Mouse (Mus musculus): ENCODE data around the gene Actn4. TPM values are rescaled to one million over a fixed set of nuclear protein-coding genes. Genes with fewer than 3 reads are reported as not detected.
"Not testable (repeated sequence)": the region's sequence is repeated elsewhere in the genome, so short reads cannot be mapped to it uniquely, and the experiment has no call there.

The Actn4 gene
- polyA plus RNA-seq, 1 experiment from 2014 or later: 260 TPM

- Histone ChIP-seq H3K4me2 (ENCODE audit: low read depth, low read length) (no peak overlapping the region), H3K4me3 (ENCODE audit: low read length) (no peak overlapping the region), H3K36me3 (ENCODE audit: control insufficient read depth, insufficient read depth) (peaks cover 33% of the 10 kb centered on the region), H3K27me3 (ENCODE audit: control insufficient read depth, insufficient read depth, low read length) (no peaks in the 10 kb centered on the region), H3K4me1 (ENCODE audit: control insufficient read depth, insufficient read depth, low read length) (peaks cover 17% of the 10 kb centered on the region), H3K27ac (ENCODE audit: low read length) (peak overlapping the region; percentile 89), H3K9me3 (replicated peaks; ENCODE audit: control insufficient read depth, low read length) (no peaks in the 10 kb centered on the region), H3K9ac (ENCODE audit: low read length) (0 out of 2 replicates have a peak overlapping the region, but pooled peaks have one; percentile 6)
- WGBS: 59% methylated on average over 8 of the region's 8 CpGs
- ATAC-seq (replicated peaks; ENCODE audit: extremely low read depth, insufficient read depth, low FRiP score): no peak
Measured at GRCm38 (mm10) chr7:28972542-28972985, 10.4 kb upstream of the Actn4 start.

GRCm38 (mm10) chr7:28971770-28972269 is 9.7 kb upstream of the Actn4 start:
- H3K4me1 ChIP-seq (ENCODE audit: control insufficient read depth, insufficient read depth, low read length): peaks cover 17% of the 10 kb centered on the region
- no peak overlapping the region for H3K4me3 ChIP-seq (ENCODE audit: low read length)
- H3K9me3 ChIP-seq (replicated peaks; ENCODE audit: control insufficient read depth, low read length): no peaks in the 10 kb centered on the region
- H3K9ac ChIP-seq (ENCODE audit: low read length): peak overlapping the region; percentile 43; the same call in 1 of the 2 replicates
- WGBS: 22% methylated on average over 6 of the region's 6 CpGs
- peak; percentile 73 for ATAC-seq (replicated peaks; ENCODE audit: extremely low read depth, insufficient read depth, low FRiP score)
- H3K4me2 ChIP-seq (ENCODE audit: low read depth, low read length): 0 out of 2 replicates have a peak overlapping the region, but pooled peaks have one; percentile 4
- peak overlapping the region; percentile 89 for H3K27ac ChIP-seq (ENCODE audit: low read length)
- peaks cover 25% of the 10 kb centered on the region for H3K36me3 ChIP-seq (ENCODE audit: control insufficient read depth, insufficient read depth)
- H3K27me3 ChIP-seq (ENCODE audit: control insufficient read depth, insufficient read depth, low read length): no peaks in the 10 kb centered on the region

GRCm38 (mm10) chr7:28971029-28971428 is 8.9 kb upstream of the Actn4 start:
- peaks cover 19% of the 10 kb centered on the region for H3K36me3 ChIP-seq (ENCODE audit: control insufficient read depth, insufficient read depth)
- ATAC-seq (replicated peaks; ENCODE audit: extremely low read depth, insufficient read depth, low FRiP score): no peak
- H3K4me1 ChIP-seq (ENCODE audit: control insufficient read depth, insufficient read depth, low read length): peaks cover 17% of the 10 kb centered on the region
- H3K27ac ChIP-seq (ENCODE audit: low read length): peak overlapping the region; percentile 89
- H3K4me3 ChIP-seq (ENCODE audit: low read length): no peak overlapping the region
- no peak overlapping the region for H3K4me2 ChIP-seq (ENCODE audit: low read depth, low read length)
- H3K27me3 ChIP-seq (ENCODE audit: control insufficient read depth, insufficient read depth, low read length): no peaks in the 10 kb centered on the region
- 0 out of 2 replicates have a peak overlapping the region, but pooled peaks have one; percentile 6 for H3K9ac ChIP-seq (ENCODE audit: low read length)
- WGBS: 84% methylated on average over 7 of the region's 7 CpGs
- H3K9me3 ChIP-seq (replicated peaks; ENCODE audit: control insufficient read depth, low read length): no peaks in the 10 kb centered on the region

- no peak overlapping the region for H3K4me3 ChIP-seq (ENCODE audit: low read length)
Measured at GRCm38 (mm10) chr7:28969672-28970394, 7.7 kb upstream of the Actn4 start.

GRCm38 (mm10) chr7:28969271-28969670 is 7.1 kb upstream of the Actn4 start:
- Histone ChIP-seq H3K27ac (ENCODE audit: low read length) (no peak overlapping the region), H3K36me3 (ENCODE audit: control insufficient read depth, insufficient read depth) (peaks cover 15% of the 10 kb centered on the region), H3K27me3 (ENCODE audit: control insufficient read depth, insufficient read depth, low read length) (no peaks in the 10 kb centered on the region), H3K4me3 (ENCODE audit: low read length) (no peak overlapping the region), H3K4me2 (ENCODE audit: low read depth, low read length) (no peak overlapping the region), H3K4me1 (ENCODE audit: control insufficient read depth, insufficient read depth, low read length) (peaks cover 17% of the 10 kb centered on the region), H3K9me3 (replicated peaks; ENCODE audit: control insufficient read depth, low read length) (no peaks in the 10 kb centered on the region), H3K9ac (ENCODE audit: low read length) (no peak overlapping the region)
- ATAC-seq (replicated peaks; ENCODE audit: extremely low read depth, insufficient read depth, low FRiP score): no peak
- WGBS: 73% methylated on average over 1 of the region's 1 CpGs

More at GRCm38 (mm10) chr7:28969672-28970394, 7.7 kb upstream of the Actn4 start:
- no peaks in the 10 kb centered on the region for H3K9me3 ChIP-seq (replicated peaks; ENCODE audit: control insufficient read depth, low read length)
- peaks cover 17% of the 10 kb centered on the region for H3K4me1 ChIP-seq (ENCODE audit: control insufficient read depth, insufficient read depth, low read length)
- no peak overlapping the region for H3K9ac ChIP-seq (ENCODE audit: low read length)
- H3K27me3 ChIP-seq (ENCODE audit: control insufficient read depth, insufficient read depth, low read length): no peaks in the 10 kb centered on the region
- no peak for ATAC-seq (replicated peaks; ENCODE audit: extremely low read depth, insufficient read depth, low FRiP score)
- peaks cover 19% of the 10 kb centered on the region for H3K36me3 ChIP-seq (ENCODE audit: control insufficient read depth, insufficient read depth)
- no peak overlapping the region for H3K27ac ChIP-seq (ENCODE audit: low read length)
- WGBS: 55% methylated on average over 12 of the region's 12 CpGs
- no peak overlapping the region for H3K4me2 ChIP-seq (ENCODE audit: low read depth, low read length)

GRCm38 (mm10) chr7:28968120-28968519 is 6.0 kb upstream of the Actn4 start:
- not testable (repeated sequence) for ATAC-seq (replicated peaks; ENCODE audit: extremely low read depth, insufficient read depth, low FRiP score); H3K4me3 ChIP-seq (ENCODE audit: low read length); H3K27me3 ChIP-seq (ENCODE audit: control insufficient read depth, insufficient read depth, low read length); H3K36me3 ChIP-seq (ENCODE audit: control insufficient read depth, insufficient read depth); H3K27ac ChIP-seq (ENCODE audit: low read length); H3K4me2 ChIP-seq (ENCODE audit: low read depth, low read length); H3K9ac ChIP-seq (ENCODE audit: low read length); H3K9me3 ChIP-seq (replicated peaks; ENCODE audit: control insufficient read depth, low read length)
- peaks cover 17% of the 10 kb centered on the region for H3K4me1 ChIP-seq (ENCODE audit: control insufficient read depth, insufficient read depth, low read length)
- WGBS: 90% methylated on average over 8 of the region's 8 CpGs

- Histone ChIP-seq H3K27ac (ENCODE audit: low read length) (no peak overlapping the region), H3K36me3 (ENCODE audit: control insufficient read depth, insufficient read depth) (0 out of 2 replicates have a peak, but pooled peaks cover 4% of the 10 kb centered on the region), H3K27me3 (ENCODE audit: control insufficient read depth, insufficient read depth, low read length) (no peaks in the 10 kb centered on the region), H3K4me2 (ENCODE audit: low read depth, low read length) (no peak overlapping the region), H3K9ac (ENCODE audit: low read length) (0 out of 2 replicates have a peak overlapping the region, but pooled peaks have one; percentile 4), H3K9me3 (replicated peaks; ENCODE audit: control insufficient read depth, low read length) (no peaks in the 10 kb centered on the region), H3K4me3 (ENCODE audit: low read length) (no peak overlapping the region), H3K4me1 (ENCODE audit: control insufficient read depth, insufficient read depth, low read length) (peaks cover 12% of the 10 kb centered on the region)
- ATAC-seq (replicated peaks; ENCODE audit: extremely low read depth, insufficient read depth, low FRiP score): no peak
- 59% methylated on average over 4 of the region's 4 CpGs for WGBS
Measured at GRCm38 (mm10) chr7:28966751-28967505, 4.8 kb upstream of the Actn4 start.

GRCm38 (mm10) chr7:28966181-28966580 is 4.0 kb upstream of the Actn4 start:
- no peak overlapping the region for H3K27ac ChIP-seq (ENCODE audit: low read length)
- WGBS: 74% methylated on average over 4 of the region's 5 CpGs

More at GRCm38 (mm10) chr7:28966181-28966580, 4.0 kb upstream of the Actn4 start:
- ATAC-seq (replicated peaks; ENCODE audit: extremely low read depth, insufficient read depth, low FRiP score): no peak
- H3K4me2 ChIP-seq (ENCODE audit: low read depth, low read length): no peak overlapping the region
- peaks cover 5% of the 10 kb centered on the region for H3K4me1 ChIP-seq (ENCODE audit: control insufficient read depth, insufficient read depth, low read length)
- H3K9ac ChIP-seq (ENCODE audit: low read length): no peak overlapping the region
- no peak overlapping the region for H3K4me3 ChIP-seq (ENCODE audit: low read length)
- H3K27me3 ChIP-seq (ENCODE audit: control insufficient read depth, insufficient read depth, low read length): no peaks in the 10 kb centered on the region
- H3K9me3 ChIP-seq (replicated peaks; ENCODE audit: control insufficient read depth, low read length): no peaks in the 10 kb centered on the region
- H3K36me3 ChIP-seq (ENCODE audit: control insufficient read depth, insufficient read depth): 0 out of 2 replicates have a peak, but pooled peaks cover 4% of the 10 kb centered on the region

All from heart, embryonic 16.5 days (tissue).